Mouse (Mus musculus) kidney, postnatal 14 days (tissue): ENCODE measurements around the gene Ppp6r2.
A peak's percentile ranks its signal among the peaks of the same experiment; 100 is the strongest.

Experiments
- DNase-seq: peaks from one replicate; pipeline ENCODE4 v3.0.0; 2022; ENCODE audit warnings: mixed read lengths

The Ppp6r2 gene

GRCm38 (mm10) chr15:89210915-89211715 lies at the start of gene Ppp6r2:
Ppp6r2 (plus strand) TSS chr15:89211553.
- peak; percentile 92 for DNase-seq

DNA sequence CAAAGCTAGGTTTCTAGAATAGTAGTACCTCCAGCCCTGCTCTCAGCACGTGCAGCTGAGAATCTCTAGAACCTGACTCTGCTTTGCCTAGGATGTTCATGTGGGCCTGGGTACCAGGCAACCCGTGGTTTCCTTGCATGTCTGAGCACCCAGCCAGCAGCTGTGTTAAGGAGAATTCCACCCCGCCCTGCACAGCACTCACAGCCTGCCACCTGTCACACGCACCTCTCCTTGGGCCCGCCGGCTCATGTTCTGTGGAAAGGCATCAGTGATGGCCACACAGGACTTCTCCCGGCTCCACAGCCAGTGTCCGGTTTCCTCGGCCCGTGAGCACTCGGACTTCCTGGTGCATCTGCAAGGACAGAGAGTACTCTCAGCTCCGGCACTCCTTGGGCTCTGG lies 45.9 kb upstream of the Ppp6r2 start:
- no peak for DNase-seq

- no peak for DNase-seq
Measured at GRCm38 (mm10) chr15:89168922-89169321, 42.4 kb upstream of the Ppp6r2 start.

GRCm38 (mm10) chr15:89169431-89169830 lies 41.9 kb upstream of the Ppp6r2 start:
- peak; percentile 95 for DNase-seq

GRCm38 (mm10) chr15:89170102-89170501 lies 41.3 kb upstream of the Ppp6r2 start:
- peak; percentile 79 for DNase-seq

DNA sequence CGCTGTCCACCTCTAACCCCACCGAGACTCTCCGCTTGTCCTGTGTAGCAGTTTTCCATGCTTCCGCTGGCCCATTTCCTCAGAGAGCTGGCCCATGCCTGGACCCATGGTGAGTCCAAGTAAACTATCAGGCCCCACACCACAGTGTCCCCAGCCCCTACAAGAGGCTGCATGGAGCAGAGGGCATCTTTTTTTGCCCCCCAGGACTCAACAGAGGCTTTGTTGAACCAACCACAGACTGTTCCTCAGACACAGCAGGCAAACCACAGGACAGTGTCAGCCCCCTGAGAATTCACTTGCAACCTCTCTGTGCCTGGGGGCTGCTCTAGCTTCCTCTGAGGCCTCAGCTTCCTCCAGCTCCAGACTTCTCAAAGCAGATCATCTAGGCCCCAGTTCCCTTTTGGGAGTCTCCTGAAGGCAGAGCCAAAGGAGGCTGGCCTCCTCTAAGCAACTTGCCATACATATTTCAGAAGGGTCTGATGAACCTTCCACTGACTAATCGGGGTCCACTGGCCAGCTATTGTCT lies 39.8 kb upstream of the Ppp6r2 start:
- no peak for DNase-seq

DNA sequence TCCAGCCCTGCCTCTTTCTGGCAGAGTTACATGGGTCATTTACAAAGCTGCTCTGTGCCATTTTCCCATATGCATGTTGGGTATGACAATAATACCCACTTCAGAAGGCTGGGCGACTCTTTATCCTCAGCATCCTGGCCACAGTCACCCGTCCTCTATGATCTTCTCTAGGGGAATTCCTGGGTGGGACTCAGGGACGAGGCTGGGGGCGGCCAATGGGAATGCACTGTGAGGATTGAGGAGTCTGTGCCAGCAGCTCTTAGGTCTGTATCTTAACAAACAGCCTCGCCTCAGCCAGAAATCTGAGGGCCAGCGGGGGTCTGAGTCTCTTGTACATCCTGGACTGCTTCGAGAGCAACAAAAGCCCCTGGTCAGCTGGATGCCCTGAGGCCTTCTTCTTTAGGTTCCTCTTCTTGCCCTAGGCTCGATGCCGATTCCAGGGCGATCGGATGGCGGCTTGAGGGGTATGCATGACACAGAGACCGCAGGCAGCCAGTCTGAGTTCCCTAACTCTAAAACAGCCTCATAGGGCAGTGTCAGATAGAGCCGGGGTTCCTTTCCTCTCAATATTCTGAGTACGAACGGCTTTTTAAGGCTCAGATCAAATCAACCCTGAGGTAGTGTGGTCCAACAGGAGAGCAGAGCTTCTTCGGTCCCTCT lies 38.9 kb upstream of the Ppp6r2 start:
- no peak for DNase-seq

GRCm38 (mm10) chr15:89173024-89173905 lies 38.1 kb upstream of the Ppp6r2 start:
- DNase-seq = peak; percentile 80

DNA sequence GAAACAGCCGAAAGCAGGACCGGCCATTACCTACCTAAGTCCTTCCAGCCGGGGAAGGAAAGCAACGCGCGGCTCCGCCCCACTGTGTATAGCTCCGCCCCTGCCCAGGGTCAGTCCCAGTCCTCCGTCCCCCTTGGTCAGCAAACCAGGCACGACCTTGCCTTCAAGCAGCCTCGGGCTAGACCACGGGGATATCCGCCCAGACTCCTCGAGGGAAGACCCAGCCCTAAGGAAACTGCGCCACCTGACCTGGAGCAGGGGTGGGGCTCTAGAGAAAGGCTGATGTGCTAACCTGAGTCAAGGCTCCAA lies 37.5 kb upstream of the Ppp6r2 start:
- peak; percentile 89 for DNase-seq

DNA sequence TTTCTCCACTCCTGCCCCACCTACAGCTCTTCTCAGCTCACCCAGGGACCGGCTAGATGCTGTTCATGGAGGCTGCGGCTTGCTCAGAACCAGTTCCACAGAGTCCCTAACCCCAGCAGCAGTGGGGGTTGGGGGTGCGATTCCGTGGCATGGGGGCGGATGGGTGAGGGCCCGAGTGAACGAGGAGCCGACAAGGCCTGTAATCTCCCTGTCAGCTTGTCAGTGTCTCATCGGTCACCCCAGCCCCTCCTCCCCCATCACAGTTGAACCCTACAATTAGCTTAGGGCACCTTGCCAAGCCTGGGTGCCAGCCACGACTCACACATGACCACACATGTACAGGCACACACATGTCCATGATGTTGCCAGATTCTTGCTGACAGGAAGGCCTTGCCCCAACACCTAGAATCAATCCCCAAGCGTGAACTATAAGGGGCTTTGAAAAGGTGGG lies 36.4 kb upstream of the Ppp6r2 start:
- DNase-seq = no peak

DNA sequence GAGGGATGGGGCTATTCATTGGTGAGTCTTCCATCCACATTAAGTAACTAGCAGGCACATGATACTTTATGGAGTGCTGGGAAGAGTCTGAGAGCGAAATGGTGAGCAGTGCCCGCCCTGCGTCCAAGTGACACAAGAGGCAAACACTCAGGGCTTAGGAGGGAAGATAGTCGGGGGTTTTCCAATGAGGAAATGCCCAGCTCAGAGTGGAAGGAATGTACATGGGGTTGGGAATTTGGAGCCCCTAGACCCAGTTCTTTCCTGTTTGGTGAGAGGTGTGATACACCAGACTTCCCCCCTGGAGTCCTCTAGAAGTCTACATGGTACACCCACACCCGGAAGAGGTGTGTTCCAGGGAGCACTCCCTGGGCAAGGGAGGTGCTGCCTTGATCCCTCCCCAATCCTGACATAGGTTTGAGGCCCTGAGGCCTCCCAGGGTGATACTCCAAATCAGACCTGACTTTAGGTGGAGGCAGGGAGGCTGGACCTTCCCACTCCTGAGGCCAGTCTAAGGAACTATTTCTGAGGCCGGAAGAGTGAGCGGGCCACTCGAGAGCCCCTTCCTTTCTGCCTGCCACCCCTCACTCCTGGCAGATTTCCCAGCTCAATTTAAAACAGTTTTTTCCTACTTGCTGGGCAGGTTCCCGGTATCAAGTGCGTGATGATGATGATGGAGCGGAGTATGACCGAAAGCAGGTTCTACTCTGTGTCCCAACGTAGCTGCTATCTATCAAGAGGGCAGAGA lies 35.8 kb upstream of the Ppp6r2 start:
- no peak for DNase-seq

DNA sequence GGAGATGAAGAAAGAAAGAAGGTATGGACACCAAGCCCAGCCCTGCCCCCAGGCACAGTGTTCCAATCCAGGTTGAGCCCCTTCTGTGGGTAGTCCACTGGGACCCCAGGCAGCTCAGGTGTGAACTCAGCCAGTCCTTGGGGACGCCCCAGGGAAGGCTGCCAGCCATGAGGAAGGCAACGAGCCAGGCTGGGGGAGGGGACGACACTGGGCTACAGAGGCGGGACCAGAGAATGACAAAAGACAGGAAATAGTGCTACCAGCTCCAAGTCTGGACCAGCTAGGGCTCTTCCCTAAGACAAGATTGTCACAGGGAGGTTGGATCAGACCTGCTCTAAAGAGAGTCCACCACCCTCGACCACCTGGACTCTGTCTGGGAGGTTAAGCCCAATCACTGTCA lies 34.2 kb upstream of the Ppp6r2 start:
- peak; percentile 93 for DNase-seq

DNA sequence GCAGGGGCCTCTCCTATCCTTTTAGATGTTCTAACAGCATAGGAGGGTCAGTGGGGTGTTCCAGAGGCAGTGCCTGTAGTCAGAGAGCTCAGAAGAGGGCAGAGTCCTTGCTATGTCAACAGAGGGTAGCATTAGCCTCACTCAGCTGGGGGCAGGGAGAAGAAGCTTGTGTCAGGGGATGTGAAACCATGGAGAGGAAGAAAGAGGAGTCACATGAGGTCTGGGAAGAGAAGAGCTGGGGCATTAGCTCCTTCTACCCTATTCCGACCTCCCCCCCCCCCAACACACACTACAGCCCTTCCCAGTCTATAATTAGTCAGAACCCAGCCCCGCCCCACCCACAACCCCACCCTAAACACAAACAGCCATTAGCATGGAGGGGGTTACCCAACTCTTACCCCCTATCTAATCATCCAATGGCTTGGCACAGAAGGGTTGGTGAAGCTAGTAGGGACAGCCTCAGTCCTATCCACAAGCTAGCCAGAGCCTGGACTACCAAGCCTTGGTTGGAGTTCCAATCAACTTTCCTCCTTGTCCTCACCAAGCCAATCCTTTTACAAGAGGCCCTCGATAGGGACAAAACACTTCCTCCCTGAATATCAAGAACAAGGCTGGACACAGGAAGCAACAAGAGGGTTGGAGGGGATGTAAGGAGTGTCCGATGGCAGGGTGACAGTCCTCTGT lies 33.6 kb upstream of the Ppp6r2 start:
- no peak for DNase-seq

- no peak for DNase-seq
Measured at GRCm38 (mm10) chr15:89178260-89178860, 33.0 kb upstream of the Ppp6r2 start.

DNA sequence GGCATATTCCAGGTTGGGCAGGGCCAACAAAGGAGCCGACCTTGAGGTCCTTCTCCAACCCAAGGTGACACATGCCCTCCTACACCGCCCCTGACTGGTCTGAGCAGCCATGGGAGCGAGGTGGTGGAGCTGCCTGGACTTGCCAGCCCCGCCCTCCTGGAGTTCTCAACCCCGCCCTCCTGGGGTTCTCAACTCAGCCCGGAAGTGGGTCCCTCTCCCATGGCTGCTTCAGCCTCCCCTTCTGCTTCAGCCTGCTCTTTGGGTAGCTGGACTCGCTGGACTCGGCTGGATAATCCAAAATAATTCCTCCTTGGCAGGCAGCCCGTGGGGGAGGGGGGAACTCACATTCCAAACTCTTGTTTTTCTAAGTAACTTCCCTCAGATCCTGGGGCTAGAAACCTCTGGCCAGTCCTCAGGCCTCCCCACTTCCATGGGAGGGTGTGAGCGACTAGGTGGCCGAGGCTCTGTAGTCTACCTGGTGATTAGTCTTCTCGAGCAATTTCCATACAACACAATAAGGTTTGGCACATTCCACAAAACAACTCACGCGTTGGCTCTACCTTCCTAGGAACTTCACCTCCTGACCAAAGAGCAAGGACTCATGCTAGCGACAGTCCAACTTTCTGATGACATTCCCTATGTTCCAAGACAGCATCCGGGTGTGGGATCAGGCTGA lies 32.3 kb upstream of the Ppp6r2 start:
- peak; percentile 93 for DNase-seq

GRCm38 (mm10) chr15:89179630-89179964 lies 31.8 kb upstream of the Ppp6r2 start:
- no peak for DNase-seq

GRCm38 (mm10) chr15:89180081-89180541 lies 31.2 kb upstream of the Ppp6r2 start:
- no peak for DNase-seq

DNA sequence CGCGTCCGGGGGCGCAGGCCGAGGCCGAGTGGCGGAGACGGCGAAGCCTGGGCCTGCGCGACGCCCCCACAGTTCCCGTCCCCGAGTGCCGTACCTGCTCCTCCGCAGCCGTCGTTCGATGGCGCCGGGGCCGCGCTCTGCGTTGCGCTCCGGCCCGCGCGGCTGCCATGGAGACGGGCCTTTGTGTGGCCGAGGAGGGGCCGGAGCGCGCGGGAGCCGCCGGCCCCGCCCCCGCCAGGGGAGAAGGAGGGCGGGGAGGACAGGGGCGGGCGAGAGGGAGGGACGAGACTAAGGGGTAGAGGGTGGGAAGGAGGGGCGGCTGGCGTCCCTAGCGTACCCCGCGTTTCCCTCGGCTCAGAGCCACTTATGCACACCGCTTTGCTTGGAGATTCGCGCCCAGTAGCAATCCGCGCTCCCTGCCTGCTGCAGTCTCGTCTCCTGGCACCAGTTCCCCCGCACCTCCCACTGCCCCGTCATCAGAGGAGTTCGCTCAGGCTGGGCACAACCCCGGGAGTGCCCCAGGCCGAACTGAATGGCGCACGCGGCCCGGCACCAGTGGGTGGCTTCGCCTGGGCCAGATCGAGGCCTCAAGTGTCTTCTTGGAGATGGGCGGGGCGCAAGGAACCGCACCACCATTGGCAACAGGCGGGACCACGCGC lies 30.7 kb upstream of the Ppp6r2 start, which contains the start of gene Plxnb2:
Plxnb2 (minus strand) TSS at position 218 of the 659 bp plus-strand sequence.
- peak; percentile 91 for DNase-seq

- no peak for DNase-seq
Measured at GRCm38 (mm10) chr15:89181561-89182270, 29.6 kb upstream of the Ppp6r2 start.
